Mouse (Mus musculus): ENCODE results near the gene Vwce. TPM values are rescaled to one million over a fixed set of nuclear protein-coding genes. Genes with fewer than 3 reads are reported as not detected.

Gene Vwce
- total RNA-seq, 2 experiments from 2014 or later: 2.2 to 4.9 TPM

DNA sequence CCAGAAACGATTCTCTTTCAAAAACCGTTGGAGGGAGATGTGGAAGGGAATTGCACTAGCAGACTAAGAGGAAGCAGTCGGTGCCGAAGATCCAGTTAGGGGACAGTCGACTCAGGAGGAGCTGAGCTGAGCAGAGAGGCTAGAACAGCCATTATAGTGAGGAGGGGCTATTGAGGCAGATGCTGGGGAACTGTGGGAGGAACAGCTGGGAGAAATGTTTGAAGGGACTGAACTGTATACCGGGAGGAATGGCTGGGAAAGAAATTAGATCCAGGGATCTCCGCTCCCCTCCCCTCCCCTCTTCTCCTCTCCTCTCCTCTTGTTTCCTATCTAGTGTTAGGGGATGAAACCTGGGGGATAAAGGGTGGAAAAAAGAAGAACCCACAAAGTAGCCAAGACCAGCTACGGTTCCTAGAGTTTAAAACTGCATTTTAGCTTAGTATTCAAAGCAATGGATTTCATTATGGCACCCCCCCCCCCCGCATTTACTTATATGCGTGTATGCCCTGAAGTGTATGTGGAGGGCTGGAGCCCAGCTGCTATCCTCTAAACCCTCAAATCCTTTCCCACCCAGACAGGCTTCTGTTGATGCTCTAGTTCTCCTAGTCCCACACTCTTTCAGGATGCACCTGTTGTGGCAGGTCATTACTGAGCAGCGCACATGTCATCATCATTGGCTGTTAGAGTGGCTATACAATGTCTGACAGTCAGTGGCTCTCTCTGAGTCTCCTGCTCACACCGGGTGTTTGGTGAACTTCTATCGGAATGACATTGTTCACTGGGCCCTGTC lies 6.8 kb downstream of the Vwce start:
- DNase-seq (ENCODE audit: low spot score in 2 of 2): no peak

DNA sequence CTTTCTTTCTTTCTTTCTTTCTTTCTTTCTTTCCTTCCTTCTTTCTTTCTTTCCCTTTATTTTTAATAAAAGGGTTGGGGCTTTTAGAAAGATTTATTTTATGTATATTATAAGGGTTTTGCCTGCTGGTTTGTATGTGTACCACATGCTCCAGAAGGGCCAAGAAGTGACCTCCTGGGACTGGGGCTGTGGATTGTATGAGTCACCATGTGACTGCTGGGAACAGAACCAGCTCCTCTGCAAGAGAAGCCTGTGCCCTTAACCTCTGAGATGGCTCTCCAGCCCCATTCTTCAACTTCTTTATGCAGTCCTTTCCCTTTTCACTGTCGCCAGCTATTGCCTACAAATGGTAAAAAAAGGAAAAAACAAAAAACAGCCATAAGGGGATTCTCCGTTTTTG lies 11.6 kb downstream of the Vwce start:
- DNase-seq (ENCODE audit: low spot score in 2 of 2): no peak

- DNase-seq (ENCODE audit: low spot score in 2 of 2): no peak
These were observed 14.1 kb downstream of the Vwce start for GRCm38 (mm10) chr19:10648156-10648555.

DNA sequence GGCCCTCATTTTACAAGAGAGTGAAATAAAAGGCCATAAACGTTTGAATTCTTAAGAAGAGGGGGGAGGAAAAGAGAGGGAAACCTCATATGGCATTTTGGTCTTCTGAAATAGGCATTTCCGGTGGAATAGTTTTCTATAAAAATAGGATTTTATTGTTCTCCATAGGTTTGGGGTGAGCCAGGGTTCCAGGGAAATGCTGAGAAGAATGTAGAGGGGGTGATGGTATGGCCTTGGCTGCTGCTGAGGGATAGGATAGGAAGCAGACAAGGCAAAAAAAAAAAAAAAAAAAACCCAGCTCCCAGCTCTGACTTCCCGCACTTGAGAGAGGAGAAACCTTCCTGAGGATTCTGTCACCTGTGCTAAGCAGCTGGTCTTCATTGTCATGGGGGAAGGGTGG lies 22.0 kb downstream of the Vwce start:
- no peak for DNase-seq (ENCODE audit: low spot score in 2 of 2)

DNA sequence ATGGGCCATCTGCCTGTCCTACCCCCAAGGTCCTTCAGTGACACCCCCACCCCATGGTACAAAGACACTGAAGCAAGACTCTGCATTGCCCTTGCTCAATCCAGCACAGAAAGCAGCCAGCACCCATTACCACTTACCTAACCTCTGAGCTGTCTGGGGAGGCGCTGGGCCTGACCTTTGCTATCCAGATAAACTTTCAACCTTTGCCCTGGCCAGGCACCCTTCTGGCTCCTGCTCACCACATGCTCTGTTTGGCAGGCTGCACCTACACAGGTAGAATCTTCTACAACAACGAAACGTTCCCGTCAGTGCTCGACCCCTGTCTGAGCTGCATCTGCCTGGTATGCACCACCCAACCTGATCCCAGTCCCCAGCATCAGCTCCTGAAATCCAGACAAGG lies 23.7 kb downstream of the Vwce start:
- DNase-seq (ENCODE audit: low spot score in 2 of 2): no peak

DNA sequence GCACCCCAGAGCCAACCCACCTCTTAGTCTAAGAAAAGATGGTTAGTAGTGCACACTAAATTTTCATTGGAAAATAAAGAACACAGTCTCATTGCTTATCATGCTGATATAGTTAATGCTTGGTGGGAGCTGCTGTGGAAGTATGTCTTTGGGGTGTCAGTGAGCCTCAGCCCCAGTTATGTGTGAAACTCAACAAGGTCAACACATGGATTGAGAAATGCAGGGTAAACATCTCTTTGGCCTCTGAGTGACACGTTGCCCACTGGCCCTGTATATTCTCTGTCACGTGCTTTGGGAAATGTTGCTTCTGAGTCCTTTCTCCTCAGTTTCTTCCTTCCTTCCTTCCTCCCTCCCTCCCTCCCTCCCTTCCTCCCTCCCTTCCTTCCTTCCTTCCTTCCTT lies 24.4 kb downstream of the Vwce start:
- DNase-seq (ENCODE audit: low spot score in 2 of 2): no peak

GRCm38 (mm10) chr19:10661373-10661772 lies 27.4 kb downstream of the Vwce start:
- DNase-seq (ENCODE audit: low spot score in 2 of 2): no peak

DNA sequence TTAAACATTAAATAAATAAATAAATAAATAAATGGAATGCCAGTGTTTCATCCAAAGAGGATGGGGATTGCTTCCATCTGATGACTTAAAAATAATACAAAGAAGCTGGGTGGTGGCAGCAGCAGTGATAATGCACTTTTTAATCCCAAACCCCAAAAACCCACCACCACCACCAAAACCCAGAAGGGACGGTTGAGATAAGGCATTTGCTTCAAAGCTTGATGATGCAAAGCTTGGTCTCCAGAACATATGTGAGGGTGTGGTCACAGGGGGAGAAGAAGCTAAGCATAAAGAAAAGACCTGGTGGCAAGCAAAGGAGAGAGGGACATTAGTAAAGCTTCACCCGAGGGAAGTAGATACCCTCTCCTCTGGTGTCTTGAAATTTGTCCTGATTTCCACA lies 27.9 kb downstream of the Vwce start:
- no peak for DNase-seq (ENCODE audit: low spot score in 2 of 2)

DNA sequence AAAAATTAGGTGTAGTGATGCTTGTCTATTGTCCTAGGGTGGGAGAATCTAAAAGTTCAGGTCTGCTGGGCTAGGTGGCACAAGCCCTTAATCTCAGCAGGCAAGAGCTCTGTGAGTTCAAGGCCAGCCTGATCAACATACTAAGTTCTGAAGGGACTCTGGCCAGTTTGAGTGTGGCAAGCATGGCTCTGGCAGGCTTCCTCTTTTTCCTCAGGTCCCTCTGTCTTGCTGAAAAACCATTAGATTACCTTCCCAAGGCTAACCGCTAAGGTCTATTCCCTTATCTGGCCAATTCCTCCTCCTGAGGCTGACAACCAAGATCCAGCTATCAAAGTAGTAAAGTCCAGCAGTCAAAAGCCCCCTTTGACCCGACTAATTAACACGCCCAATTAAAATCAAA lies 28.7 kb downstream of the Vwce start:
- DNase-seq (ENCODE audit: low spot score in 2 of 2): no peak

- no peak for DNase-seq (ENCODE audit: low spot score in 2 of 2)
These were observed 31.1 kb downstream of the Vwce start for GRCm38 (mm10) chr19:10665093-10665492.

DNA sequence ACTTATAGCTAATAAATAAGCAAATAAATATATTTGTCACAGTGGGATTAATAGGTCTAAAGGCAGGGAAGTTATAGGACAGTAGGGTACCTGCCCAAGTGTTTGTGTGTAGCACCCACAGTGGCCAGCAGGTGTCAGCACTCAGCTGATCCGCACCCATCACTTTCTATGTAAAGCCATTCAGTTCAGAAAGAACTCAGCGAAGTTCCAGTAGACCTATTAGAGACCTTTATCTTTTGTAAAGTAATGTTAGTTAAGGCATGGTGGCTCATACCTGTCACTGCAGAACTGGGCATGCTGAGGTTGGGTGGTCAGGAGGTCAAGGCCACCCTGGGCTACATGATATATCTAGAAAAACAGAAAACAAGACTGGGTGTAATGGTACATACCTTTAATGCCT lies 31.5 kb downstream of the Vwce start:
- peak in 1 of 2 experiments; percentile 25 for DNase-seq (ENCODE audit: low spot score in 2 of 2)

GRCm38 (mm10) chr19:10671319-10671718 lies 37.3 kb downstream of the Vwce start:
- no peak for DNase-seq (ENCODE audit: low spot score in 2 of 2)

DNA sequence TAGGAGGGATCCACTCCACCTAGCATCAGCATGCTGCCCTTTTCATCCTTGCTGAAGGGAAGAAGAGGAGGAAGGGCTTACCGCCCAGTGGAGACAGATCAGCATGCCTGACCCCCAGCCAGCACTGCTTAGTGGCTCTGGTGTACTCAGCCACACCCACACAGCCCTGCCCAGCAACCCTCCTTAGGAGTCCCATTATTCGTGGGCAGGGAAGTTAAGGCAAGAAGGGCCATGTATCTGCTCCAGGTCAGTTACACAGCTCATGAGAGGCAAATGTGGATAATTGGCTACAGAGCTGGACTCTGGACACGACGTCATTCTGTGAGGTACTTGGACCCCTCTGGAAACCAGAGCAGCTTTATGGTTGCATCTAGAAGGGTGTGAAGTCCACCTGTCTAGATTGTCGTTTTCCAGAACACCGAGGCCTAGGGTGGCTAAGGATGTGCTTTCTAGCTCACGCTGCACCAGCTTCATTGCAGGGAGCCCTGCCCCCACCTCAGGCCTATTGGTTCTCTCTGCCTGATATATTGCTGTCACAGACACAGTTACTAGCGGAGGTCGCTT lies 37.9 kb downstream of the Vwce start:
- DNase-seq (ENCODE audit: low spot score in 2 of 2): no peak

DNA sequence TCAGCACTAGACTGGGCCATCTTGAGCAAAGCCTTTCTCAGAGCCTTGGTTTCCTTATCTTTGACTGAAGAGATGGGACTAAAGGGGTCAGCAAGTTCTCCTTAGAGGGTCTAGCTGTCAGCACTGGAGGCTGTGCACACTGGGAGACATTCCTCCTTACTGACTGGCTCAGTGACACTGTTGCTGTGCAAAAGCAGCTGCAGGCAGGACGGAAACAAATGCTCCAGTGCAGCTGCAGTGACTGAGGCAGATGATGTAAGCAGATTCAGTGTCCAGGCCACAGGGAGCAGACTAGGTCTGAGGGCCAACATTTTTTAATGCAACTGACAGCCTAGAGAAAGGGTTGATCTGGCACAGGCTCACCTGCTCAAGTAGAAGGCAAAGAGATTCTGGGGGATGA lies 39.3 kb downstream of the Vwce start:
- no peak for DNase-seq (ENCODE audit: low spot score in 2 of 2)

DNA sequence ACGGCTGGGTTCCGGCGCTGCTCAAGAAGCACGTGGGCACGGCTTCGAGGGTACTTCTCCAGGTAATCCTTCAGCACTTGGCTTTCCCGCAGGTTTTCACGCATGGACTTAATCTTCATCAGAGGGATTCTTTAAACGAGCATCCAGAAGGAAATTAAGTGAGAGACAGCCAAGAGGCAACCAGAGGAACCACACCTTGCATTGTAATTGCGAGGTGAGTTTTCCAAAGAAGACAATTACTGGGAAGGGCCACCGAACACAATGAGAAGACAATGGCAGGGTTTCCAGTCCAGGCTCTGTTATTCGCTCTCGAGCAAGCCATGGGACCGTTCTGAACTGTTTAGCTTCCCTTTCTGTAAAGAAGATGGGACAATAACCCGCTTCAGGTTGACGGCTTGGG lies 42.6 kb downstream of the Vwce start:
- no peak for DNase-seq (ENCODE audit: low spot score in 2 of 2)

- DNase-seq (ENCODE audit: low spot score in 2 of 2): peak; percentile 50 to 74
These were observed 44.1 kb downstream of the Vwce start, which contains the start of gene Pga5 for GRCm38 (mm10) chr19:10677915-10678771. Gene Pga5 (minus strand): TSS chr19:10678071.

DNA sequence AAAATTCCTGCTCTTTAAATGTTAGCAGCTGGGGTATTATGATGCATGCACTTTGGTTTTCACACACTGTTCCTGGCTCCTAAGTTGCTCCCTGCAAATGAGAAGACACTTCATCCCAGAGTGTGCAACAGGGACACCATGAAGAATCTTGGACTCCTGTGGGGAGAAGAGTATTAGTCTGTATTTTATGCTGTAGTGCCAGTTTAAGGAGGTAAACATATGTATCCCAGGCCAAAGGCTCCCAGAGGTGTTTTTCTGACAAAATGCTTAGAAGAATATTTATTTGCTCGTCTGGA lies 44.7 kb downstream of the Vwce start:
- no peak for DNase-seq (ENCODE audit: low spot score in 2 of 2)

GRCm38 (mm10) chr19:10681571-10681970 lies 47.6 kb downstream of the Vwce start:
- no peak for DNase-seq (ENCODE audit: low spot score in 2 of 2)

GRCm38 (mm10) chr19:10685081-10685480 lies 51.1 kb downstream of the Vwce start:
- no peak for DNase-seq (ENCODE audit: low spot score in 2 of 2)

GRCm38 (mm10) chr19:10685727-10686126 lies 51.7 kb downstream of the Vwce start:
- no peak for DNase-seq (ENCODE audit: low spot score in 2 of 2)

- DNase-seq (ENCODE audit: low spot score in 2 of 2): peak; percentile 90 to 97
These were observed 54.7 kb downstream of the Vwce start, which contains the start of gene Vps37c for GRCm38 (mm10) chr19:10688537-10689352. Gene Vps37c (plus strand): TSS chr19:10688735.
